Mouse (Mus musculus) thymus, postnatal 10 days (tissue): Measurements from ENCODE around the gene Ung.

Experiments used
- DNase-seq, 2 experiments: peaks; one replicate each; pipeline ENCODE4 v3.0.0; 2021; ENCODE audit warnings: low spot score in 2 of 2

The Ung gene

GRCm38 (mm10) chr5:114170345-114170744, 40.2 kb downstream of the Ung start:
- DNase-seq, result no peak

GRCm38 (mm10) chr5:114172936-114173335, 42.8 kb downstream of the Ung start:
- no peak for DNase-seq

- DNase-seq, result no peak
These were observed 43.3 kb downstream of the Ung start for GRCm38 (mm10) chr5:114173458-114173857.

- no peak for DNase-seq
These were observed 43.8 kb downstream of the Ung start for GRCm38 (mm10) chr5:114173877-114174581.

- no peak for DNase-seq
These were observed 44.5 kb downstream of the Ung start for GRCm38 (mm10) chr5:114174639-114175038.

- peak; percentile 33 to 41 for DNase-seq
These were observed 45.5 kb downstream of the Ung start for GRCm38 (mm10) chr5:114175596-114176171.

GRCm38 (mm10) chr5:114176548-114177400, 46.6 kb downstream of the Ung start:
- DNase-seq, result no peak

GRCm38 (mm10) chr5:114177966-114178719, 48.0 kb downstream of the Ung start:
- no peak for DNase-seq

GRCm38 (mm10) chr5:114179541-114179940, 49.4 kb downstream of the Ung start:
- no peak for DNase-seq

- no peak for DNase-seq
These were observed 53.3 kb downstream of the Ung start for GRCm38 (mm10) chr5:114183493-114183892.

- no peak for DNase-seq
These were observed 56.9 kb downstream of the Ung start for GRCm38 (mm10) chr5:114187108-114187507.
